Mouse (Mus musculus): ENCODE data around the gene Psmg4.

DNA sequence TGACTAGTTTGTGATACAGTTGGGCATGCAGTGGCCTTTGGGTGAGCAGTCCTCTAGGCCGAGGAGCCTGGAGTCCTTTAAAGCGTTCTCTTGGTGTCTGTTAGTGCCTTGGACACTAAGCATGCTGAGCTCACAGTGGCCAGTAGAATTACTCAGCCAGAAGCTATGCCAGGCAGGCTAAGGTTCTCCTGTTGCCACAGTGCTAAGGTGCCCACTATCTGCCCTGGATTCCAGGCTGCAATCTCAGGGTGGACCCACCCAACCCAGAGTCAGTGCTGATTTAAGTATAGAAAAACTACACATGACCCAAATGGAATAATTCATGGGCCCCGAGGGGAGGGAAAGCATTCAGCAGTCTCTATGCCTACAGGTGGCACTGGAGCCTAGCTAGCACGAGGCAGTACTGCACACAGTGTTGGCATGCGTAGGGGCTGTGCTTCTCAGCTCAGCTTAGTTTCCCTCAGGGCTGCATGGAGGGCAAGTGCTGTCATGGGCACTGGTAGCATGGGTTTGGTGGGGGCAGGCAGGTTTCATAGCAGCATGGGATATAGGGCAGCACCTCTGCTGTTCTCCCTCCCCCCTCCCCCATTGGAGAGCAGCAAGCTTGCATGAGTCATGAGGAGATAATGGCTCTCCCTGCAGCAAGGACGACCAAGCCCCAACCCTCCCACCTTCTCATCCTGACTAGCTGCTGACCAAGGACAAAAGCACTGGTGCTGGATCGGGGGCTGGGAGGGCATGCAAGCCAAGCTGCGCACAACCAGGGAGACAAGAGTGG, 29.8 kb downstream of the Psmg4 start:
- TF ChIP-seq CTCF (IDR thresholded peaks at IDR 0.05; ENCODE audit: borderline replicate concordance, insufficient read depth, low read depth, low read length) (no peak), POLR2A (IDR thresholded peaks at IDR 0.05; ENCODE audit: borderline replicate concordance, insufficient read depth, low read length) (no peak)
